Mouse (Mus musculus): ENCODE measurements around the gene Uqcrfs1. TPM values are rescaled to one million over a fixed set of nuclear protein-coding genes. Genes with fewer than 3 reads are reported as not detected.

The Uqcrfs1 gene
- polyA plus RNA-seq (2012; ENCODE audit: low replicate concordance) = 101 and 208 TPM in 2 replicates

GRCm38 (mm10) chr13:30544856-30545604 is at the start of gene Uqcrfs1:
Uqcrfs1 (minus strand) TSS chr13:30545362.

Other genes starting within 250 kb of the Uqcrfs1 start
- gene Agtr1a, start 208.9 kb downstream of the Uqcrfs1 start, polyA plus RNA-seq (2012; ENCODE audit: low replicate concordance) = 4.0 and 6.9 TPM in 2 replicates
- gene Dusp22, start 114.6 kb upstream of the Uqcrfs1 start, polyA plus RNA-seq (2012; ENCODE audit: low replicate concordance) = 1.7 and 3.6 TPM in 2 replicates
- gene Irf4, start 203.9 kb upstream of the Uqcrfs1 start, polyA plus RNA-seq (2012; ENCODE audit: low replicate concordance) = 1.4 and 1.8 TPM in 2 replicates